In genomic region chr4:144930366-144930765, GRCm38 (mm10) we compare ENCODE assay signal across 8 mouse cellular contexts. TPM values are rescaled to one million over a fixed set of nuclear protein-coding genes. Genes with fewer than 3 reads are reported as not detected.
DNase-seq lines count a peak whose midpoint lies in the region; ATAC-seq and TF ChIP-seq lines count a peak whose summit lies in the region.

No protein-coding gene starts in this region.

- no peak for DNase-seq in forebrain, embryonic 11.5 days (ENCODE audit: low spot score)
- DNase-seq in brain, embryonic 14.5 days (ENCODE audit: low read depth) = peak; percentile 69
- DNase-seq in frontal cortex, postnatal 10 days (ENCODE audit: low spot score in 2 of 2) = peak; percentile 37 to 47
- DNase-seq in B cell, adult 2 months = no peak

- no peak overlapping the region for H3K27ac ChIP-seq in forebrain, embryonic 13.5 days
- H3K27ac ChIP-seq in forebrain, embryonic 11.5 days (ENCODE audit: low read depth, low read length) = no peak overlapping the region
- peak overlapping the region; percentile 40 for H3K27ac ChIP-seq in hindbrain, embryonic 16.5 days (ENCODE audit: low read depth, low read length)
- H3K27ac ChIP-seq in limb, embryonic 13.5 days = peak overlapping the region; percentile 74
- peak overlapping the region; percentile 62 for H3K27ac ChIP-seq in neural tube, embryonic 15.5 days (replicated peaks)

- H3K4me2 ChIP-seq in forebrain, embryonic 13.5 days = no peak overlapping the region
- no peak overlapping the region for H3K4me2 ChIP-seq in forebrain, embryonic 11.5 days (ENCODE audit: low read depth, low read length, severe bottlenecking)
- no peak overlapping the region for H3K4me2 ChIP-seq in hindbrain, embryonic 16.5 days (ENCODE audit: low read length)
- no peak overlapping the region; the same call in 1 of the 2 replicates for H3K4me2 ChIP-seq in limb, embryonic 13.5 days (replicated peaks)
- H3K4me2 ChIP-seq in neural tube, embryonic 15.5 days = no peak overlapping the region; the same call in 1 of the 2 replicates

- no peaks in the 10 kb centered on the region for H3K9me3 ChIP-seq in forebrain, embryonic 13.5 days (replicated peaks)
- no peaks in the 10 kb centered on the region for H3K9me3 ChIP-seq in forebrain, embryonic 11.5 days (ENCODE audit: control insufficient read depth, low read length)
- H3K9me3 ChIP-seq in hindbrain, embryonic 16.5 days (ENCODE audit: control insufficient read depth, low read length) = no peaks in the 10 kb centered on the region
- H3K9me3 ChIP-seq in limb, embryonic 13.5 days = no peaks in the 10 kb centered on the region
- no peaks in the 10 kb centered on the region for H3K9me3 ChIP-seq in neural tube, embryonic 15.5 days (replicated peaks)

- no peak for TF ChIP-seq POLR2A in brain, embryonic 14.5 days (IDR thresholded peaks at IDR 0.05; ENCODE audit: borderline replicate concordance, extremely low read depth, insufficient read depth, insufficient read length, poor library complexity, severe bottlenecking)

- no peak for TF ChIP-seq CTCF in brain, embryonic 14.5 days (IDR thresholded peaks at IDR 0.05; ENCODE audit: borderline replicate concordance, extremely low read depth, insufficient read depth, insufficient read length)

- no peaks in the 10 kb centered on the region for H3K27me3 ChIP-seq in forebrain, embryonic 13.5 days
- H3K27me3 ChIP-seq in forebrain, embryonic 11.5 days (ENCODE audit: control insufficient read depth, insufficient read depth, low read length) = no peaks in the 10 kb centered on the region
- no peaks in the 10 kb centered on the region for H3K27me3 ChIP-seq in hindbrain, embryonic 16.5 days (replicated peaks; ENCODE audit: control insufficient read depth, insufficient read depth, low read length)
- H3K27me3 ChIP-seq in limb, embryonic 13.5 days = no peaks in the 10 kb centered on the region
- no peaks in the 10 kb centered on the region for H3K27me3 ChIP-seq in neural tube, embryonic 15.5 days (replicated peaks)

- WGBS in forebrain, embryonic 13.5 days = 43% methylated on average over 10 of the region's 10 CpGs
- 48% methylated on average over 10 of the region's 10 CpGs for WGBS in forebrain, embryonic 11.5 days
- WGBS in hindbrain, embryonic 16.5 days = 40% methylated on average over 10 of the region's 10 CpGs
- 16% methylated on average over 10 of the region's 10 CpGs for WGBS in limb, embryonic 13.5 days
- WGBS in neural tube, embryonic 15.5 days = 38% methylated on average over 10 of the region's 10 CpGs

- no peak overlapping the region for H3K4me3 ChIP-seq in forebrain, embryonic 13.5 days
- H3K4me3 ChIP-seq in forebrain, embryonic 11.5 days (ENCODE audit: low read depth, low read length) = no peak overlapping the region
- H3K4me3 ChIP-seq in hindbrain, embryonic 16.5 days (ENCODE audit: low read length) = no peak overlapping the region
- no peak overlapping the region for H3K4me3 ChIP-seq in limb, embryonic 13.5 days
- no peak overlapping the region for H3K4me3 ChIP-seq in neural tube, embryonic 15.5 days (replicated peaks)

- H3K4me1 ChIP-seq in forebrain, embryonic 13.5 days = peaks cover 4% of the 10 kb centered on the region; the same call in 1 of the 2 replicates
- H3K4me1 ChIP-seq in forebrain, embryonic 11.5 days (replicated peaks; ENCODE audit: control insufficient read depth, insufficient read depth, low read length) = no peaks in the 10 kb centered on the region
- H3K4me1 ChIP-seq in hindbrain, embryonic 16.5 days (ENCODE audit: control insufficient read depth, insufficient read depth, low read depth, low read length) = peaks cover 4% of the 10 kb centered on the region; the same call in 1 of the 2 replicates
- peaks cover 21% of the 10 kb centered on the region for H3K4me1 ChIP-seq in limb, embryonic 13.5 days
- peaks cover 15% of the 10 kb centered on the region for H3K4me1 ChIP-seq in neural tube, embryonic 15.5 days

- H3K9ac ChIP-seq in forebrain, embryonic 13.5 days = no peak overlapping the region
- H3K9ac ChIP-seq in forebrain, embryonic 11.5 days (ENCODE audit: low read length) = no peak overlapping the region
- H3K9ac ChIP-seq in hindbrain, embryonic 16.5 days (ENCODE audit: low read depth, low read length) = no peak overlapping the region
- H3K9ac ChIP-seq in limb, embryonic 13.5 days = no peak overlapping the region
- no peak overlapping the region for H3K9ac ChIP-seq in neural tube, embryonic 15.5 days (replicated peaks)

- ATAC-seq in forebrain, embryonic 13.5 days = peak; percentile 63; the same call in 1 of the 2 replicates
- no peak for ATAC-seq in forebrain, embryonic 11.5 days (replicated peaks; ENCODE audit: low FRiP score)
- ATAC-seq in hindbrain, embryonic 16.5 days = peak; percentile 76
- peak; percentile 67; the same call in 1 of the 2 replicates for ATAC-seq in limb, embryonic 13.5 days (ENCODE audit: low FRiP score, low read depth)
- peak; percentile 60; the same call in 1 of the 2 replicates for ATAC-seq in neural tube, embryonic 15.5 days (ENCODE audit: low FRiP score)

- H3K36me3 ChIP-seq in forebrain, embryonic 13.5 days (ENCODE audit: poor library complexity, severe bottlenecking) = no peaks in the 10 kb centered on the region
- no peaks in the 10 kb centered on the region for H3K36me3 ChIP-seq in forebrain, embryonic 11.5 days (ENCODE audit: control insufficient read depth, insufficient read depth, low read length)
- H3K36me3 ChIP-seq in hindbrain, embryonic 16.5 days (ENCODE audit: control insufficient read depth, insufficient read depth, low read length) = no peaks in the 10 kb centered on the region
- H3K36me3 ChIP-seq in limb, embryonic 13.5 days = peaks cover 28% of the 10 kb centered on the region
- H3K36me3 ChIP-seq in neural tube, embryonic 15.5 days = no peaks in the 10 kb centered on the region

RNA-seq across cellular contexts. Expression of gene Dhrs3, which starts 37.7 kb away (rescaled TPM):
- 5.9 and 6.8 TPM in 2 replicates for polyA plus RNA-seq in forebrain, embryonic 13.5 days (2015; fragmentation: Nextera tagmentation; extraction: Ambion mirVana)
- 5.8 and 8.1 TPM in 2 replicates for polyA plus RNA-seq in forebrain, embryonic 11.5 days (2014; fragmentation: Nextera tagmentation; extraction: Ambion mirVana)
- polyA plus RNA-seq in brain, embryonic 14.5 days (2012; rRNA removed) = 12.2 and 20.0 TPM in 2 replicates
- 51.8 and 55.7 TPM in 2 replicates for polyA plus RNA-seq in hindbrain, embryonic 16.5 days (2015; fragmentation: Nextera tagmentation; extraction: Ambion mirVana)
- 113 and 140 TPM in 2 replicates for polyA plus RNA-seq in limb, embryonic 13.5 days (2015; fragmentation: Nextera tagmentation; extraction: Ambion mirVana)
- 31.0 and 41.3 TPM in 2 replicates for polyA plus RNA-seq in neural tube, embryonic 15.5 days (2015; fragmentation: Nextera tagmentation; extraction: Ambion mirVana)

Comparison
In these comparisons a context has a peak if more than half of its experiments do, and no peak if none do; other contexts are left out.
1. H3K27ac ChIP-seq: peak in hindbrain, embryonic 16.5 days (single experiment), limb, embryonic 13.5 days (single experiment) and neural tube, embryonic 15.5 days (single experiment); none in forebrain, embryonic 13.5 days (single experiment) and forebrain, embryonic 11.5 days (single experiment).
2. DNase-seq: peak in brain, embryonic 14.5 days (single experiment) and frontal cortex, postnatal 10 days (2 of 2); none in forebrain, embryonic 11.5 days (single experiment) and B cell, adult 2 months (0 of 2).